Mouse (Mus musculus) mature B cell (primary cell): ENCODE results near the gene Psenen.

Experiments used
- in situ Hi-C: fragments of 300-500 bp; cut with MboI; formaldehyde crosslinking; loops from 2 replicates; pipeline ENCODE4 v1.14.3; 2019

Gene Psenen

DNA sequence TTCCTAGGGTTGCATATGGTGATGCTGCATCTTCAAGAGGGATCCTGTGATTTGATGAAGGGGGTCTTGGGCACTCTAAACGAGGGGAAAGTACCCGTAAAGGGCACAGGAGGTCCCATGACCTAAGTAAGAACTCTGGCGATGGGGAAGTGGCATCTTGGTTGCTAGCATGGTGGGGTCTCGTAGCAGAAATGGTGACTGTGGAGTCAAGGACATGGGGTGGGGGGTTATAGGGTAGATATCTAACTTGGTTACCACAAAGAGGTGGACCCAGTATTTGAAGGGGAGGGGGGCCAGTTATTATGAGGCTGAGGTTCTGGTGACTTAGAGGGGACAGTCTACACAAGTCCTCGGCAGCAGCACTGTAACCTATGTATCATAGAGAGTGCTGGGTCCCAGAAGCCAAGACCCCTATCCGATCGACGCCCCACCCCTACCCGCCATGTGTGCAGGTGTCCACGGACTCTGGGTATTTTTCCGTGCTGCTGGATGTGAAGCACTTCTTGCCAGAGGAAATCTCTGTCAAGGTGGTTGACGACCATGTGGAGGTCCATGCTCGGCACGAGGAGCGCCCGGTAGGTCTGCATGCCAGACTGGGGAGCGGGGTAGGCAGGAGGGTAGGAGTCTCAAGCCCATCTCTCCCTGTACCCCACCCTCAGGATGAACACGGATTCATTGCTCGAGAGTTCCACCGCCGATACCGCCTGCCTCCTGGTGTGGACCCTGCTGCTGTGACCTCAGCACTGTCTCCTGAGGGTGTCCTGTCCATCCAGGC, 9.4 kb downstream of the Psenen start:
- in situ Hi-C loops: no loop called here

- in situ Hi-C loops: no loop called here
Observed at GRCm38 (mm10) chr7:30553021-30553589, 10.3 kb downstream of the Psenen start.

DNA sequence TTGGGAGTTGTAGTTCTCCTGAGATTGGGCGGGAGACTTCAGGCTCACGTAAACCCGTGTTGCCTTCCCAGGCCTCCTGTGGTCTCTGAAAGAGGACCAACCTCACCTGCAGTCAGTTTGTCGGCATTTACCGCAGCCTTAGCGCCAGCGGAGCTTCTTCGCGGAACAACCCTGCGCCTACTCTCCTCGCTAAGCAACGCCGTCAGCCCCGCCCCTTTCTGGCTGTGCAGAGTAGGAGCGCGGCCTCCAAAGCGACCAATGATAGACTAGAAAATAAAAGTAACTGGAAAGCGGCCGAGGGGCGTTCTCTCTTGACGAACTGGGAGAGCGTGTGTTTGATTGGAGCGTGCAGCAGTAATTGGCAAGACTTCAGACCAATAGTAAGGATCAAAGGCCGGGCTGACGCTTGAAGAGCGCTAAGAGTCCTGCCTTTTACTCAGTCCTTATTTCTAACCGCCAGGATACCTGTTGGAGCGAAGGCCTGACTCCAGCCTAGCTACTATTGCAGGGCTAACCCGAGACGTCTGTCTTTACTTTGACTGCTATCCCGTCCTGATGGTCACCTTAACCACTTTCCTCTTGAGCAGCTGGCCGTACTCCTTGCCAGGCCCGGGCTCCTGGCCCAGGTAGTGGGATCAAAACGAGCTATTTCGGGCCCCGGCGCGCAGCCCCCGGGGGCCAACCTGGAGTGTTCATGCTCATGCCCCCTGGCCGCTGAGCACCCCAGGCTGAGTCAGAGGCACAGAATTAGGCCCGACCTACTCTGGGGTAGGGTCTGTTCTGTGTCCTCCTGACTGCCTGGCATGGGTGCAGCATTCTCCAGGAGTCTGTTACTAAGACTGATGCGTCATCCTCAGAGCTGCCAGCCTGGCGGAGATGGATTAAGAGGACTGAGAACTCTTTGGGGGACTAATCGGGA, 11.1 kb downstream of the Psenen start, which contains the start of the genes Hspb6 and Proser3:
TSS of gene Hspb6 (plus strand) at position 77 of the 919 bp plus-strand sequence.
TSS of gene Proser3 (minus strand) at position 198 of the 919 bp plus-strand sequence.
- in situ Hi-C loops: no loop called here

DNA sequence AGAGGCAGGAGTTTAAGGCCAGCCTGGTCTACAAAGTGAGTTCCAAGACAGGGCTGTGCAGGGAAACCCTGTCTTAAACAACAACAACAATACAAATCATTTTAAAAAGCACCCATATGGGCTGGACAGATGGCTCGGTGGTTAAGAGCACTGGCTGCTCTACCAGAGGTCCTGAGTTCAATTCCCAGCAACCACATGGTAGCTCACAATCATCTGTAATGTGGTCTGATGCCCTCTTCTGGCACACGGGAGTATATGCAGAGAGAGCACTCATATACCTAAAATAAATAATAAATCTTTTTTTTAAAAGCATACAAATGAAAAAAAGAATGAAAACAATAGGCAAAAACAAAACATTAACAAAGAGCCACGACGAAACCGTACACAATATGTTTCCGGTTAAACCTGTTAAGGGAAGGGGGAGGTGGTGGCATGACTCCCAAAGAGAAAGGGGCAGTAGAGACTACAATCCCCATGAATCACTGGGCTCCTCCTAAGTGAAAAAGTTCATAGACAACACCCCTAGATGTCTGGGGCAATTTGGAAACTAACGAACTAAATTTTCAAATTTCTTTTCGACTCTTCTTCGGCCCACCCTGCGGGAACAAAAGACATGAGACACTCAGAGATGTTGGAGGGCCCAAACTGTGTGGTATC, 11.9 kb downstream of the Psenen start:
- in situ Hi-C loops: no loop called here

DNA sequence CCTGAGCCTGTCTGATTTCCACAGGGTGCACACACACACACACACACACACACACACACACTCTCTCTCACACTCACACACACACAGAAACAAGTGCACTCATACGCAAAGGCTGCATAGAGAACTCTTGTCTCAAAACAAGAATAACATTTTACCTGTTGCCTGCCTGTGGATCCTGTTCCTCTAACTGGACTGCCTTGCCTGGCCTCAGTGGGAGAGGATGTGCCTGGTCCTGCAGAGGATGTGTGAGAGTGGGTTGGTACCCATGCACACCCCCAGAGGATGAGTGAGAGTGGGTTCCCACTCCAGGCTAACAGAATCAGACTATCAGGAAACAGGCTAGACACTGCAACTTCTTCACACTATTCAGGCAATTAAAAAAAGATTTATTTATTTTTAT, 12.8 kb downstream of the Psenen start:
- in situ Hi-C loops: no loop called here

GRCm38 (mm10) chr7:30549880-30550279, 13.5 kb downstream of the Psenen start:
- in situ Hi-C loops: no loop called here

DNA sequence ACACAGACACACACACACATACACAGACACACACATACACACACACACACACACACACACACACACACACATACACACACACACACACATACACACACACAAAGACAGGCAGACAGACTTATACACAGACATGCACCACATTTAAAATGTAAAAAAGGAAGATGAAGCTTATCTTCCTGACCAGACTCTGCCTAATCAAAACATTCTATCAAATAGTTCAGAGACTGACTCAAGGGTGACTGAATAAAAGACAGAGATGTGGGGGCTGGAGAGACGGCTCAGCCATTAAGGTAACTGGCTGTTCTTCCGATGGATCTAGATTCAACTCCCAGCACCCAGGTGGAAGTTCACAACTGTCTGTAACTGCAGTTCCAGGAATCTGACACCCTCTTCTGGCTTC, 19.1 kb downstream of the Psenen start:
- in situ Hi-C loops: no loop called here

DNA sequence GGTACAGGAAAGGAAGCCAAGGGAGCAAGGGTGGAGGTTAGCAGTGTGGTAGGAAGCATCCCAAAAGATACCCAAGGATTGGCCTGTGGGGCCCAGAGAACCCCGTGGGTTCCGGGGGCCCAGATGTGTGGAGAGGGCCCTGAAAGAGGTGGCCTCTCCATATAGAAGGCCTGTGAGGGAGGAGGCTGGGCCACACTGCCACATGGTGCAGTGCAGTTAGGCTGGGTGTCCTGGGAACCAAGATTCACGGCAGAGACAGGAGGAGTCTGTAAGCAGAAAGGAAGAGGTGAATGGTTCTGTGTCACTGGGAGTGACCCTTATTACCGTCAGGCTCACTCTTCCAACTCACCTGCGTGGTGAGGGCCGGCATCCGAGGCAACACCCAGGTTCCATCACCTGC, 22.9 kb downstream of the Psenen start:
- in situ Hi-C loops: no loop called here

DNA sequence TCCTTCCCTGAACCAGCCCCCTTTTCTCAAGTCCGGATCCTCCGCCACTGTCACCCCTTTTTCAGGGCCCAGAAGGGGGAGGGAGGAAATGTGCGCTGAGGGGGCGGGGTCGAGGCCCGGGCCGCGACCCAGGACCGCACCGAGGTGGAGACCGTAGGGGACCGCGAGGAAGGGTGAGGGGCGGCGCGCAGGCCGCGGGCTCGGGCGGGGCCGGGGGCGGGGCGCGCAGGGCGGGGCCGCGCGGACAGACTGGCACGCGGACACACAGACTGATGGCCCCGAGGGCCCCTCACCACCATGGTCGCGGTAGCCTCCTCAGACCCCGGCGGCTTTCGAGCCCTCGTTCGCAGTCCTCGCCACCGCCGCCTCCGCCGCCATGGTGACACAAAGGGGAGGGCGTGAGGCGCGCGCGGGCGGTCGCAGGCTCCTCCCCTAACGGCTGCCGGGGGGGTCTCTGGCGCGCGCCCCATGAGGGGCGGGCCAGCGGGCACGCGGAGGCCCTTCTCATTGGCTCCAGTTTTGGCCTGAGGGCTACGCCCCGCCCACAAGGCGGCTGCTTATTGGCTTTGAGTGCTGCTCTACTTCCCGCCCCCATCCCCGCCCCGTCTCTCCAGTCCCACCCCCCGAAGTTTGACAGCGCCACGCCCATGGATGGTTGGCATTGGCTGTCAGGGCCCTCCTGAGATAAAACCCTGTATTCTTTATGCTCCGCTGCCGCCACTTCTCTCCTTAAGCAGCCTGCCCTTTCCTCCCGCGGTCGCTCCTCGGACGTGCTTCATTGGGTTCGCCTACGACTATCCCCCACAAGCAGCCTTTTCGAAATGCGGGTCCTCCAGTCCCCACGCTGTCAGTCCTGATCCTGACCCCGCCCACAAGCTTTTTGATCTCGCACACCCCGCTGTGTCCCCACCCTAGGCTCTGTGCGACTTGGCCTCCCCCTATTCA, 28.5 kb downstream of the Psenen start, which contains the start of gene Arhgap33:
TSS of gene Arhgap33 (minus strand) at position 428 of the 945 bp plus-strand sequence.
- in situ Hi-C loops: no loop called here

DNA sequence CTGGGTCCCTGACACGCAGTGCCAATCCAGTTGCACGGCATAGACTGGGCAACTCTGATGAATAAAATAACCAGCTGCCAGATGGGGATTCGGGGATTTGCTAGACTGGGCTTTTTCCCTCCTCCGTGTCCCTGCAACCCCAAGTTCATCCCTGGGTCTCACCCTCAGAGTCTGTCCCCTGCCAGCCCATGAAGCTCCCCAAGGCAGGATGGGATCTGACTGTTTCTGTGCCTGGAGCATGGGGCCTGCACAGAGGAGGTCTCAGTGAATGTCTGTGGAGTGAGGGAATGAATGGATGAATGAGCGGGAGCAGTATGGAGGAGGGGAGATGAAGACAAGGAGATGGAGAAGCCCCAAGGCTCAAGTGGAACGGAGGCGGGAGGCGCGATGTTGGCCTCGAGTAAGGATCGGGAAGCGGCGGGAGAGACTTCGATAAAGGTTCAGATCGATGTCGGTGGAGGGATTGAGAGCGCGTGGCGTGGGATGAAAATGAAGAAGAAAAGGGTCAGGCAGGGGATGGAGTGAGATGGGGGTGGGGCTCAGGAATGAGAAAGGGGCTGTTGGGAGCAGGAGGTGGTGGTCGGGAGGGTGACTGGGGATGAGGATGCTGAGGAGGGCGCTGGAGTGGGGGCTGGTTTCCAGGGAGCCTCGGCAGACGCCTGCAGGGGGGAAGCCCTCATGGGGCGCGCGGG, 29.3 kb downstream of the Psenen start:
- in situ Hi-C loops: no loop called here

DNA sequence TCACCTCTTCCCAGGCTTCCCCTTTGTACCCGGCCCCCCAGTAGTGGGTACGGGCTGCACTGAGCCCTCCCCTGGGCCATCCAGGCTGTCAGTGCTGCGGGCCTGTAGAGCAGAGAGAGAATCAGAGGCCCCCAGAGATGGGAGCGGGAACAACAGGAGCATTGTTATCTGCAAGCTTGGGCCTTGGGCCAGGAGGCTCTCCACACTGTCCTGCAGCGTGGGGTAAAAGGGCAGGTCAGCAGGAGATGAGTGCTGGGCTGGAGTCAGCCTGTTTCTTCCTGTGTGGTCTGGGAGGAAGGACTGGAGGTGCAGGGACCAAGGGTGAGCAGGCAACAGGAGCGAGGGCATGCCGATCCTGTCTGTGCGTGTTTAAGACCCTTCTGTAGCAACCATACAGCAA, 30.5 kb downstream of the Psenen start:
- in situ Hi-C loops: no loop called here

GRCm38 (mm10) chr7:30531291-30531815, 32.1 kb downstream of the Psenen start:
- in situ Hi-C loops: no loop called here

GRCm38 (mm10) chr7:30526981-30527380, 36.4 kb downstream of the Psenen start:
- in situ Hi-C loops: no loop called here

DNA sequence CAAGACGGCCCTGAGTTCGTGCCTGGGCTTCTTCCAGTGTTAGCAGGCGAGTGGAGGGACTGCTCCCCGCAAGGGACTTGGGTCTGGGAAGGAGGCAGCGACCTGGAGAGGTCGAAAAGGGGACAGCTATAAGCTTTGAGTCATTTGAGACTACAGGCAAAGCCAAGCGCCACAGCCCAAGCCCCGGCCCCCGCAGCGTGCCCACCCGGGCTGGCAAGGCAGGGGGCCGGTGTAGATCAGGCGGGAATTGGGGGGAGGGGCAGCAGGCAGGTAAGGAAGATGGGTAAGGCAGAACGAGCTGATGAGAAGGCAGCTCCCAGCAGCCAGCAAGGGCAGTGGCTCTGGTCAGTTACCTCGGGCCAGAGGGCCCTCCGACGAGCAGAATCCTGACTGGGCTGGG, 37.0 kb downstream of the Psenen start:
- in situ Hi-C loops: no loop called here

DNA sequence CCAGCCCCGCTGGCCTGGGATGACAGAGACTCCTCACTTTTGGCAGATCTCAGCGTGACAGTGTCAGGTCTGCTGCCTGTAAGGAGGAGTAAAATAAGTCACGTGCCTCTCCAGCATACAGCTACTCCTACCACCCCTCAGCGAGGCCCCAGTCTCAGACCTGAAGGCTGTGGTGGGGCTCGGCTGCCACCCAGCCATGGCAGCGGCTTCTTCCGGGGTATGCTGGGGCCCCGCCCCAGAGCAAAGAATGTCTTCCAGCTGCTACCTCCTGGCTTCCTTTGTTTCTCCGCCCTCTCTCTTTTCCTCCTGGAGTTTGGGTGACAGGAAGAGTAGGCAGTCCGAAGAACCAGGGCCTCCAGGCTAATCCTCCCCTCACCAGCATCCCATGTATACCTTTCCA, 37.5 kb downstream of the Psenen start:
- in situ Hi-C loops: no loop called here

DNA sequence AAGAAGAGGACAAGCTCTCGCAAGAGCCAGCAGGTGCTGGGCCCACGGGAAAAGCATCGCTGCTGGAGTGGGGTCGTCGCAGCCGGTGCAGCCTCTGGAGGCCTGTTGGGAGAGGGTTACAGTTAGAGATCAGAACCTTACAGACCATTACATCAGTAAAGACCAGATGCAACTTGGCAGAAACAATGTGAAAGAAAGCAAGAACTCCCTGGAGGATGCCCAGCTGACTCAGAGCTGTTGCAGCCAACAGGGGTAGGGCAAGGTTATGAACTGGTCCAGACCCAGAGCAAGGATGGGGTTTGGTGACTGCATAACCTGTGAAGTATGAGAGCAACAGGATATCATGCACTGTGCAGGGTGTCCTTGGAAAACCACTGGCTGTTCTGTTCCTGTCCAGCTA, 38.9 kb downstream of the Psenen start:
- in situ Hi-C loops: no loop called here

GRCm38 (mm10) chr7:30522871-30523270, 40.6 kb downstream of the Psenen start:
- in situ Hi-C loops: no loop called here

DNA sequence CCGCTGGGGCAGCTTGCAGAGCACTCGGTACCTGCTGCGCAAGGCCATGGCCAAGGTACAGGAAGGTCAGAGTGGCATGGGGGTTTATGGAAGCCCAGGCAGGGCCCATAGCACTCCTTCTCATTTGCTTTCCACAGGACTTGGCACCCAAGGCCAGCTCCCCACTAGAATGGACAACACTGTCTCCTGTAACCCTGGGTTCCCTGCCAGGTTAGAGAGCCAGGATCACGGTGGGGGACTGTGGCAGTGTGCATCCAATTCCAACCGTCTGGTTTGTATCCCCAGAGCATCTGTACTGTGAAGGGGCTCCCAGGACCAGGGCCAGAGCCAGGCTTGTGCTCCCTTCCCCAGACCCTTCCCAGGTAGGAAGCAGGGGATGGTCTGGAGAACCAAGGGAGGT, 42.6 kb downstream of the Psenen start:
- in situ Hi-C loops: no loop called here

- in situ Hi-C loops: no loop called here
Observed at GRCm38 (mm10) chr7:30520396-30520795, 43.0 kb downstream of the Psenen start.

- in situ Hi-C loops: no loop called here
Observed at GRCm38 (mm10) chr7:30518325-30518724, 45.1 kb downstream of the Psenen start.
